Mouse (Mus musculus) liver, embryonic 14.5 days (tissue): Measurements from ENCODE around the gene Plekhj1.

Experiments
- CTCF ChIP-seq: IDR thresholded peaks from 2 replicates; pipeline ENCODE4 v1.5.1; 2016; ENCODE audit warnings: antibody characterized with exemption, low read depth, control low read depth
- EP300 ChIP-seq: IDR thresholded peaks from 2 replicates; pipeline ENCODE4 v1.6.1; 2016; ENCODE audit warnings: antibody characterized with exemption, low read depth

- TF ChIP-seq CTCF (no peak), EP300 (no peak)
Observed at GRCm38 (mm10) chr10:80813366-80813765, 14.9 kb upstream of the Plekhj1 start, which contains the start of gene Jsrp1.
